Mouse (Mus musculus): ENCODE measurements around the gene Megf8.

DNA sequence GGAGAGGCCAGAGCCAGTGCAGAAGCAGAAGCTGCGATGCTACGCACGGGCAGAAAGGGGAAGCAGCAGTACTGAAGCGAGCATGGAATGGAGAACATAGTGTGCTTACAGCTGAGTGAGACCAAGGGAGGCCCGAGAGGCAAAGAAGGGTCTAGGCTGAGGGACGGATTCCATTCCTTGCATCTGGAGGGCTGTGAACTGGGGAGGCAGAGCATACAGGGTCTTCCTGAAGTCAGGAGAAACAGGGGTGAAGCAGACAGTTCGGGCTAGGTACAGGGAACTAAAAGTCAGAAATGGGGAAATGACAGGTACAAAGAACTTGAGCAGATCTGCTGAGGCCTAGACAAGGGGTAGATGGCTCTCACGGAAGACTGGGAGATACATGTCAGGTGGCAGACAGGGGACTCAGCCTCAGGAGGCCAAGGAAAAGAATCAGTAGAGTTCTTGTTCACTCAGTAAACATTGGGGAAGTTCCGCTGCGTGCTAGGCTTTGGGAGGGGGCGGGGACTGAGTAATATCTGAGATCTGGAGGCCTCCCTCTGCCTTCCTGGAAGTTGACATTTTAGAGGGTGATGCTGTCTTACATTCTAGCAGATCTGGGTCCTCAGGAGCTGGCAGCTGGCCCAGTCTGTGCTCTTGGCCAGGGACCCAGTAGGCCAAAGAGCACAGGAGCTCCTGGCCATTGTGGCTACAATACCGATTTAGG is 69.0 kb downstream of the Megf8 start:
- TF ChIP-seq POLR2A (IDR thresholded peaks at IDR 0.05; ENCODE audit: insufficient read length, low read depth): no peak
- TF ChIP-seq MAX (IDR thresholded peaks at IDR 0.05; ENCODE audit: low read depth): no peak
